Mouse (Mus musculus): ENCODE data around the gene Rsph6a. TPM values are rescaled to one million over a fixed set of nuclear protein-coding genes. Genes with fewer than 3 reads are reported as not detected.

Gene Rsph6a
- polyA plus RNA-seq, 1 experiment, result not detected

- Histone ChIP-seq H3K4me1 (ENCODE audit: control insufficient read depth, insufficient read depth, low read length) (peaks cover 5% of the 10 kb centered on the region), H3K27ac (ENCODE audit: insufficient read depth, low read depth, low read length) (no peak overlapping the region)
Measured at GRCm38 (mm10) chr7:19109565-19109964, 55.1 kb downstream of the Rsph6a start.

GRCm38 (mm10) chr7:19118028-19118771 lies 63.7 kb downstream of the Rsph6a start, which contains the start of gene Gm4969:
TSS of gene Gm4969 (minus strand) at chr7:19118368.
- Histone ChIP-seq H3K4me1 (ENCODE audit: control insufficient read depth, insufficient read depth, low read length) (peaks cover 3% of the 10 kb centered on the region; the same call in 1 of the 2 replicates), H3K4me3 (ENCODE audit: insufficient read depth, low read length) (no peak within 1 kb of the TSS), H3K27ac (ENCODE audit: insufficient read depth, low read depth, low read length) (no peak within 1 kb of the TSS)
- TF ChIP-seq CTCF (IDR thresholded peaks at IDR 0.05; ENCODE audit: low read depth, low read length), result no peak
- no peak for TF ChIP-seq POLR2A (IDR thresholded peaks at IDR 0.05; ENCODE audit: borderline replicate concordance, low read depth, low read length)

More at GRCm38 (mm10) chr7:19109565-19109964, 55.1 kb downstream of the Rsph6a start:
- no peak overlapping the region for H3K4me3 ChIP-seq (ENCODE audit: insufficient read depth, low read length)
- TF ChIP-seq POLR2A (IDR thresholded peaks at IDR 0.05; ENCODE audit: borderline replicate concordance, low read depth, low read length) (no peak), CTCF (IDR thresholded peaks at IDR 0.05; ENCODE audit: low read depth, low read length) (no peak)

DNA sequence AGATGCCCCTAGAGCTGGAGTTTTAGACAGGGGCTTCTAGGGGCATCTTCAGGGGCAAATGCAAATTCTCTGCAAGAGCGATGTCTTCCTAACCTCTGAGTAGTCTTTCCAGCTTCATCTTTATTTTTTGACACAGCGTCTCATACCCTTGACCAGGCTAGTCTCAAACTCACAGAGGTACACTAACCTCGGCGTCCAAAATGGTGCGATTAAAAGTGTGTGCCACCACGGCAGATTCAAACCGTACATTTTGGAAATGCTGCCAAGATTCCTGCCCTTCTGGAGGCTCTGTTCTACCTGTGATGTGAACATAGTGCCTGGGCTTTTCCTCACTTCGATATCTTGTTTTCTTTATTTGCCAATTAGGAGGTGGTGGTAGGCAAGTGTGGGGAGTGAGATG lies 64.6 kb downstream of the Rsph6a start:
- Histone ChIP-seq H3K4me3 (ENCODE audit: insufficient read depth, low read length) (no peak overlapping the region), H3K4me1 (ENCODE audit: control insufficient read depth, insufficient read depth, low read length) (peaks cover 3% of the 10 kb centered on the region; the same call in 1 of the 2 replicates), H3K27ac (ENCODE audit: insufficient read depth, low read depth, low read length) (no peak overlapping the region)
- TF ChIP-seq CTCF (IDR thresholded peaks at IDR 0.05; ENCODE audit: low read depth, low read length) (no peak), POLR2A (IDR thresholded peaks at IDR 0.05; ENCODE audit: borderline replicate concordance, low read depth, low read length) (no peak)

GRCm38 (mm10) chr7:19119631-19120429 lies 65.3 kb downstream of the Rsph6a start, which contains the start of gene Fbxo46:
TSS of gene Fbxo46 (plus strand) at chr7:19119859.
- TF ChIP-seq CTCF (IDR thresholded peaks at IDR 0.05; ENCODE audit: low read depth, low read length) (no peak), POLR2A (IDR thresholded peaks at IDR 0.05; ENCODE audit: borderline replicate concordance, low read depth, low read length) (peak; percentile 82; the same call in 1 of the 2 replicates)
- Histone ChIP-seq H3K4me1 (ENCODE audit: control insufficient read depth, insufficient read depth, low read length) (peaks cover 3% of the 10 kb centered on the region; the same call in 1 of the 2 replicates), H3K27ac (ENCODE audit: insufficient read depth, low read depth, low read length) (no peak within 1 kb of the TSS), H3K4me3 (ENCODE audit: insufficient read depth, low read length) (peak within 1 kb of the TSS; percentile 76)

- Histone ChIP-seq H3K4me1 (ENCODE audit: control insufficient read depth, insufficient read depth, low read length) (peaks cover 3% of the 10 kb centered on the region; the same call in 1 of the 2 replicates), H3K4me3 (ENCODE audit: insufficient read depth, low read length) (no peak overlapping the region), H3K27ac (ENCODE audit: insufficient read depth, low read depth, low read length) (no peak overlapping the region)
- no peak for TF ChIP-seq POLR2A (IDR thresholded peaks at IDR 0.05; ENCODE audit: borderline replicate concordance, low read depth, low read length)
- no peak for TF ChIP-seq CTCF (IDR thresholded peaks at IDR 0.05; ENCODE audit: low read depth, low read length)
Measured at GRCm38 (mm10) chr7:19121686-19122085, 67.2 kb downstream of the Rsph6a start.

Other genes starting within 250 kb of the Rsph6a start
- not detected in 2 replicates for gene Psg17, start 233.1 kb upstream of the Rsph6a start, polyA plus RNA-seq (2012; ENCODE audit: insufficient read depth, insufficient read length, missing spikeins)
- 3.2 and 5.7 TPM in 2 replicates for gene Mill2, start 214.7 kb upstream of the Rsph6a start, polyA plus RNA-seq (2012; ENCODE audit: insufficient read depth, insufficient read length, missing spikeins)
- not detected in 2 replicates for gene Pglyrp1, start 183.4 kb upstream of the Rsph6a start, polyA plus RNA-seq (2012; ENCODE audit: insufficient read depth, insufficient read length, missing spikeins)
- 18.1 and 21.2 TPM in 2 replicates for gene Ccdc61, start 144.3 kb upstream of the Rsph6a start, polyA plus RNA-seq (2012; ENCODE audit: insufficient read depth, insufficient read length, missing spikeins)
- gene Nova2, start 128.8 kb upstream of the Rsph6a start, polyA plus RNA-seq (2012; ENCODE audit: insufficient read depth, insufficient read length, missing spikeins), result 0.12 TPM in 1 of 2 replicates, not detected in the other
- not detected in 2 replicates for gene Nanos2, start 67.3 kb upstream of the Rsph6a start, polyA plus RNA-seq (2012; ENCODE audit: insufficient read depth, insufficient read length, missing spikeins)
- 1.0 and 1.2 TPM in 2 replicates for gene Mypop, start 63.4 kb upstream of the Rsph6a start, polyA plus RNA-seq (2012; ENCODE audit: insufficient read depth, insufficient read length, missing spikeins)
- 16.4 and 17.5 TPM in 2 replicates for gene Irf2bp1, start 50.6 kb upstream of the Rsph6a start, polyA plus RNA-seq (2012; ENCODE audit: insufficient read depth, insufficient read length, missing spikeins)
- not detected in 2 replicates for gene Foxa3, start 31.2 kb upstream of the Rsph6a start, polyA plus RNA-seq (2012; ENCODE audit: insufficient read depth, insufficient read length, missing spikeins)
- gene Sympk, start 30.3 kb upstream of the Rsph6a start, polyA plus RNA-seq (2012; ENCODE audit: insufficient read depth, insufficient read length, missing spikeins), result 61.9 and 64.4 TPM in 2 replicates
- gene Dmwd, start 21.5 kb downstream of the Rsph6a start, polyA plus RNA-seq (2012; ENCODE audit: insufficient read depth, insufficient read length, missing spikeins), result 1.7 and 2.6 TPM in 2 replicates
- 2.9 and 4.2 TPM in 2 replicates for gene Dmpk, start 29.2 kb downstream of the Rsph6a start, polyA plus RNA-seq (2012; ENCODE audit: insufficient read depth, insufficient read length, missing spikeins)
- 0.36 and 0.44 TPM in 2 replicates for gene Six5, start 39.9 kb downstream of the Rsph6a start, polyA plus RNA-seq (2012; ENCODE audit: insufficient read depth, insufficient read length, missing spikeins)
- gene Gm4969, start 63.7 kb downstream of the Rsph6a start, polyA plus RNA-seq (2012; ENCODE audit: insufficient read depth, insufficient read length, missing spikeins), result not detected in 2 replicates
- 7.1 and 8.2 TPM in 2 replicates for gene Fbxo46, start 65.2 kb downstream of the Rsph6a start, polyA plus RNA-seq (2012; ENCODE audit: insufficient read depth, insufficient read length, missing spikeins)
- gene Qpctl, start 94.6 kb downstream of the Rsph6a start, polyA plus RNA-seq (2012; ENCODE audit: insufficient read depth, insufficient read length, missing spikeins), result 10.4 and 11.8 TPM in 2 replicates
- 26.4 and 27.9 TPM in 2 replicates for gene Snrpd2, start 95.0 kb downstream of the Rsph6a start, polyA plus RNA-seq (2012; ENCODE audit: insufficient read depth, insufficient read length, missing spikeins)
- gene Gipr, start 111.4 kb downstream of the Rsph6a start, polyA plus RNA-seq (2012; ENCODE audit: insufficient read depth, insufficient read length, missing spikeins), result not detected in 2 replicates
- 12.2 and 17.8 TPM in 2 replicates for gene Eml2, start 121.7 kb downstream of the Rsph6a start, polyA plus RNA-seq (2012; ENCODE audit: insufficient read depth, insufficient read length, missing spikeins)
- gene Gpr4, start 157.8 kb downstream of the Rsph6a start, polyA plus RNA-seq (2012; ENCODE audit: insufficient read depth, insufficient read length, missing spikeins), result not detected in 2 replicates
- 20.0 and 22.0 TPM in 2 replicates for gene Opa3, start 173.6 kb downstream of the Rsph6a start, polyA plus RNA-seq (2012; ENCODE audit: insufficient read depth, insufficient read length, missing spikeins)
- gene Vasp, start 217.1 kb downstream of the Rsph6a start, polyA plus RNA-seq (2012; ENCODE audit: insufficient read depth, insufficient read length, missing spikeins), result 178 and 187 TPM in 2 replicates
- 0.93 and 4.2 TPM in 2 replicates for gene Ppm1n, start 225.4 kb downstream of the Rsph6a start, polyA plus RNA-seq (2012; ENCODE audit: insufficient read depth, insufficient read length, missing spikeins)
- gene Rtn2, start 227.9 kb downstream of the Rsph6a start, polyA plus RNA-seq (2012; ENCODE audit: insufficient read depth, insufficient read length, missing spikeins), result 1.4 and 2.0 TPM in 2 replicates